Mouse (Mus musculus) lung, embryonic 16.5 days (tissue): ENCODE measurements around the gene Gm21885. TPM values are rescaled to one million over a fixed set of nuclear protein-coding genes. Genes with fewer than 3 reads are reported as not detected.
A peak's percentile ranks its signal among the peaks of the same experiment; 100 is the strongest.

Experiments used
- ATAC-seq: fragments of 200-750 bp; cut with Nextera tagmentation; 2 replicates; pipeline ENCODE4 v1.8.0; 2017; ENCODE audit warnings: low read depth, mild to moderate bottlenecking, moderate library complexity
- H3K27ac ChIP-seq: fragments of 300-500 bp; sonication (generic); 2 replicates; pipeline ENCODE4 v1.5.1; 2014; ENCODE audit warnings: mild to moderate bottlenecking, control low read depth, low read length
- H3K27me3 ChIP-seq: fragments of 300-500 bp; sonication (generic); 2 replicates; pipeline ENCODE4 v1.6.1; 2014; ENCODE audit warnings: low read depth, low read length, mixed read lengths; ENCODE audit not compliant: control insufficient read depth, insufficient read depth
- H3K36me3 ChIP-seq: fragments of 300-500 bp; sonication (generic); 2 replicates; pipeline ENCODE4 v1.6.1; 2014; ENCODE audit warnings: low read length; ENCODE audit not compliant: control insufficient read depth, insufficient read depth
- H3K4me1 ChIP-seq: fragments of 300-500 bp; sonication (generic); replicated peaks from 2 replicates; pipeline ENCODE4 v1.6.1; 2014; ENCODE audit warnings: low read length, mixed read lengths; ENCODE audit not compliant: control insufficient read depth, insufficient read depth
- H3K4me2 ChIP-seq: fragments of 300-500 bp; sonication (generic); 2 replicates; pipeline ENCODE4 v1.6.1; 2014; ENCODE audit warnings: low read depth, low read length, control low read depth
- H3K4me3 ChIP-seq: fragments of 300-500 bp; sonication (generic); 2 replicates; pipeline ENCODE4 v1.5.1; 2014; ENCODE audit warnings: mild to moderate bottlenecking, low read length, control low read depth
- H3K9ac ChIP-seq: fragments of 300-500 bp; sonication (generic); 2 replicates; pipeline ENCODE4 v1.6.1; 2014; ENCODE audit warnings: low read length, control low read depth
- H3K9me3 ChIP-seq: fragments of 300-500 bp; sonication (generic); 2 replicates; pipeline ENCODE4 v1.6.1; 2016; ENCODE audit warnings: low read length; ENCODE audit not compliant: control insufficient read depth
- WGBS: fragments of 180-500 bp; shearing (Covaris S2); extraction: QIAGEN DNeasy Blood & Tissue Kit; methylation state at CpG from one replicate; pipeline ENCODE4 v1.1.7; 2014; 5-methylcytosine and 5-hydroxymethylcytosine counted together
- polyA plus RNA-seq: library from polyadenylated mRNA; unstranded; fragments of >200 nt; fragmentation: Nextera tagmentation; extraction: Ambion mirVana; gene quantifications from 2 replicates; pipeline ENCODE4 v1.2.1, GENCODE M21; 2015

Gm21885 gene
- polyA plus RNA-seq, 1 experiment from 2014 or later: 0.33 TPM

DNA sequence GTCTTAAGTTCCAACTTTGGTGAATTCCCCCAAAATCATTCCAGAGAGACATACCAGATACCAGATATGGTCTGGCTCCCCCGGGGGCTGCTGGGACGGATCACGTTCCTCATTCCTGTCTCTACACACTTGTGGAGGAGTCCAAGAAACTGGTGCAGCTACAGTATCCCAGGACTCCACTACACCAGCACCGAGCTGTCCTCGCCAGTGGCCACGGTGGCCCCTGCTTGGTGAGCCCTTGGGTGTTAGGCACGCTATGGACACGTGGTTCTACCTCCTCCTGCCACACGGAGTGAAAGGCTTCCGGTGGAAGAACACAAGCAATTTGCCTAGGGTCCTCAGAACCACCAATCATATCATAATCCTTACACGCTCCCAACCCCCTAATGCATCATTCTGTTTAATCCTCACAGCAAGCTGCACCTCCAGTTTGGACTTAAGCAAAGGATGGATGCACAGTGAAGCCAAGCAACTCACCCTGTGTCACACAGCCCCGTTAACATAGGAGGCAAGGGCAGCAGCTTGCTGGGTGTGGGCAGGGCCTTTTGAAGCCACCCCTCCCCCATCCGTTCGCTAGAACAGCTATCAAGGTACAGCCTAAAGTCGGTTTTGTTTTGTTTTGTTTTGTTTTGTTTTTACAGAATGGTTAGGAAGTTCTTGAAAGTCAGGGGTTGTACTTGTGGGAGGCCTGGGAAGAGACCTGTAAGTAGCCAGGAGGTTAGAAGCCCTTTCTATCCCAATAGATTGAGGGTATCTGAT, 38.1 kb upstream of the Gm21885 start:
- Histone ChIP-seq H3K4me2 (peak overlapping the region; percentile 65), H3K27ac (no peak overlapping the region; the same call in 1 of the 2 replicates), H3K36me3 (no peaks in the 10 kb centered on the region), H3K4me3 (peak overlapping the region; percentile 37), H3K9ac (peak overlapping the region; percentile 62; the same call in 1 of the 2 replicates), H3K9me3 (no peaks in the 10 kb centered on the region), H3K27me3 (no peaks in the 10 kb centered on the region; the same call in 1 of the 2 replicates), H3K4me1 (peaks cover 18% of the 10 kb centered on the region)
- peak; percentile 29; the same call in 1 of the 2 replicates for ATAC-seq
- WGBS: 31% methylated on average over 15 of the region's 15 CpGs

DNA sequence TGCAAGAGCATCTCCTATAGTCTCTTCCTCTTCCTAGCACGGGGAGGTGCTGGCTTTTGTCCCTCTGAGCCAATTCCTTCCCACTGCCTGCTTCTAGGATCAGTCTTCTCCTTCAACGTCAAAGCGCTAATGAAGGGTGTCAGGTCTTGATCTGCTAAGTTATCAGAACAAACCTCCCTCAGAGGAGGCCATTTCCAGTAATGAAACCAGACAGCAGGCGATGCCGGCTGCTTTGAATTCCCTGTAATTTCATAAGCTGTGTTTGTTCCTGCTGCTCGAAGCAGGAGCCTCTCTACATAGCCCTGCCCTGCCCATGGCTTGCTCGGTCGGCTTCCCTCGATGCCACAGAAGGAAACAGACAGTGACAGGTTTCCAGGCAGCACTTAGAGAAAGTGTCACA, 37.3 kb upstream of the Gm21885 start:
- no peaks in the 10 kb centered on the region for H3K36me3 ChIP-seq
- no peak overlapping the region for H3K9ac ChIP-seq
- no peak overlapping the region for H3K4me3 ChIP-seq
- H3K27me3 ChIP-seq: no peaks in the 10 kb centered on the region; the same call in 1 of the 2 replicates
- H3K27ac ChIP-seq: no peak overlapping the region
- H3K9me3 ChIP-seq: no peaks in the 10 kb centered on the region
- peaks cover 18% of the 10 kb centered on the region for H3K4me1 ChIP-seq
- ATAC-seq: no peak
- 63% methylated on average over 9 of the region's 9 CpGs for WGBS
- H3K4me2 ChIP-seq: no peak overlapping the region

DNA sequence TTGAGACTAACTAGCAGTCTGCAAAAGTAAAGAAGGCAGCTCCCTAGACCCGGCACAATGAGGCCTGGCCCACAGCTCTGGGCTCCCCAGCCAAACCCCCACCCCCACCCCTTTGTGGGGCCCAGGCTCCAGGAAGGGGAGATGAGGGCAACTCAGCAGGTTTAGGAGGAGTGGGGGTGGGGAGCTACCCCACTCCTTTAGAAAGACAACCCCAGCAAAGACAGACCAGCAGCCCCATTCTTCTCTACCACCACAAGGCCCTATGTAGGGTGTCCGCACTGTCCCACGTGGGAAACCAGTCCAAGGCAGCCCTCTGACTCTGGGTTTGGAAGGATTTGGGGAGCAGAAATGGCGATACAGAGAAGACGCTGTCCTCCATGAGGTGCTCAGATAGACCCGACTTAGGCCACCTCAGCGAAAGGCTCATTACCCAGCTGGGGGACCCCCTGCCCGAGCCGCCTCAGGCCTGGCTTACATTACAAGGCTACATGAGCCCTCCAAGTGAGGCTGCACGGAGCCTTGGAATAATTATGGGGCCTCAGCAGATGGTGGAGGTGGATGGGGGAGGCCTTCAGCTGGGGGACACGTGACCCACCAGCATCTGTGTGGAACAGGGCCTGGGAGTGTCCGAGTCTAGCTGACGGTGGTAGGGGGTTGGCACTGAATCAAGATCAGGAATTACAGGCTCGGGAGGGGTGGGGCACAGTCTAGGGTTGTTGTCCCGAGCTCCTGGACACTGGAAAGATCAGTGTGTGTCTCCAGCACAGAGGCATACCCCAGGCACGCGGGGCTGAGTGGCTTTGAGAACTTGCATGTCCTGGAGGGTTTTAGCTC, 35.5 kb upstream of the Gm21885 start, which contains the start of gene Wfikkn2:
Gene Wfikkn2 (minus strand): TSS at position 51 of the 834 bp plus-strand sequence.
- Histone ChIP-seq H3K9me3 (no peaks in the 10 kb centered on the region), H3K36me3 (no peaks in the 10 kb centered on the region), H3K4me2 (no peak within 1 kb of the TSS), H3K4me1 (peaks cover 16% of the 10 kb centered on the region), H3K27ac (0 out of 2 replicates have a peak within 1 kb of the TSS, but pooled peaks have one; percentile 0), H3K27me3 (no peaks in the 10 kb centered on the region; the same call in 1 of the 2 replicates), H3K9ac (no peak within 1 kb of the TSS), H3K4me3 (no peak within 1 kb of the TSS)
- 53% methylated on average over 17 of the region's 17 CpGs for WGBS
- ATAC-seq: peak; percentile 48

GRCm38 (mm10) chr11:94246789-94247061, 34.9 kb upstream of the Gm21885 start:
- Histone ChIP-seq H3K4me2 (no peak overlapping the region), H3K4me1 (peaks cover 16% of the 10 kb centered on the region), H3K4me3 (no peak overlapping the region), H3K27ac (0 out of 2 replicates have a peak overlapping the region, but pooled peaks have one; percentile 0), H3K9me3 (no peaks in the 10 kb centered on the region), H3K9ac (no peak overlapping the region), H3K36me3 (no peaks in the 10 kb centered on the region), H3K27me3 (no peaks in the 10 kb centered on the region)
- ATAC-seq: no peak
- 45% methylated on average over 8 of the region's 8 CpGs for WGBS

GRCm38 (mm10) chr11:94253156-94253555, 28.5 kb upstream of the Gm21885 start:
- H3K9ac ChIP-seq: no peak overlapping the region
- H3K4me1 ChIP-seq: no peaks in the 10 kb centered on the region; the same call in 1 of the 2 replicates
- no peak overlapping the region for H3K27ac ChIP-seq
- H3K4me2 ChIP-seq: no peak overlapping the region
- no peak for ATAC-seq
- no peaks in the 10 kb centered on the region; the same call in 1 of the 2 replicates for H3K27me3 ChIP-seq
- no peak overlapping the region for H3K4me3 ChIP-seq
- no peaks in the 10 kb centered on the region for H3K9me3 ChIP-seq
- WGBS: 75% methylated on average over 9 of the region's 9 CpGs
- no peaks in the 10 kb centered on the region for H3K36me3 ChIP-seq

DNA sequence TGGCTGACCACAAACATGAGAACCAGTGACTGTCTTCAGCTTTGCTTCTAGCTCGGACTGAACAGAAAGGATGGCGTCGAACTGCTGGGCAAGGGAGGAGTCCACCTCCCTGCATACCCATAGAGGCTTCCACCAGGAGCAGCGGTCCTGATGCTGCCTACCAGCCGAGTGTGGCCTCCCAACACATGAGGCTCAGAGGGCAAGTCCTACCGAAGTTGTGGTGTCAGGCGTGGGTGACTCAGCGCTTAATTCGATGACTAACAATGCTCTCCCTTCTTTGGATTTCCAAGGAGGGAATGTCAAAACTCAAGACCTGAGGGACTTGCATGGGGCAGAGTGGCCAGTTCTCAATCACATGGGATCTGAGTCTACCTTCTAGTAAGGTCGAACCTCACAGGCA, 28.0 kb upstream of the Gm21885 start:
- Histone ChIP-seq H3K9me3 (no peaks in the 10 kb centered on the region), H3K9ac (no peak overlapping the region), H3K4me1 (no peaks in the 10 kb centered on the region; the same call in 1 of the 2 replicates), H3K4me3 (no peak overlapping the region), H3K27me3 (no peaks in the 10 kb centered on the region; the same call in 1 of the 2 replicates), H3K36me3 (no peaks in the 10 kb centered on the region), H3K27ac (no peak overlapping the region), H3K4me2 (no peak overlapping the region)
- ATAC-seq: no peak
- WGBS: 76% methylated on average over 10 of the region's 10 CpGs

GRCm38 (mm10) chr11:94255733-94256132, 25.9 kb upstream of the Gm21885 start:
- Histone ChIP-seq H3K27me3 (no peaks in the 10 kb centered on the region; the same call in 1 of the 2 replicates), H3K4me1 (no peaks in the 10 kb centered on the region; the same call in 1 of the 2 replicates), H3K4me3 (no peak overlapping the region), H3K36me3 (no peaks in the 10 kb centered on the region), H3K9ac (no peak overlapping the region), H3K9me3 (no peaks in the 10 kb centered on the region), H3K27ac (no peak overlapping the region), H3K4me2 (no peak overlapping the region)
- no peak for ATAC-seq
- 69% methylated on average over 5 of the region's 5 CpGs for WGBS

DNA sequence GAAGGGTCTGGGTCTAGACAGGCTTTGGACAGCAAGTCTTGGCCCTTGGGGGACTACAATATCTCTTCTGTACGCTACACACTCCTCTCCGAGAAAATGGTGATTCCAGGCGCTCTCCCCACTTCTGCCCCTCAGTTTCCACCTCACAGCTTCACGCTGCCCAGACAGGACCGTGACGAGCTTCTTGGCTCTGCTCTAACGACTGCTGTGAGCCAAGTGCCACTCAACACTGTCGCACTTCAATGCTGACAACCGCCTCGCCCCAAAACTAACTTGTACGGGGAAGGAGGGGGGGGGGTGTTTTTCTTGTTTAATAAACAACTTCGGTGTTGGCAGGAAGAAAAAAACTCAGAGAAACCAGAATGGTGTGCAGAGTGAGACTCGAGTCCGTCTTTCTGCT, 23.7 kb upstream of the Gm21885 start:
- 32% methylated on average over 14 of the region's 14 CpGs for WGBS
- H3K36me3 ChIP-seq: no peaks in the 10 kb centered on the region
- no peak for ATAC-seq
- no peaks in the 10 kb centered on the region; the same call in 1 of the 2 replicates for H3K27me3 ChIP-seq
- no peak overlapping the region for H3K9ac ChIP-seq
- no peaks in the 10 kb centered on the region; the same call in 1 of the 2 replicates for H3K4me1 ChIP-seq
- H3K4me3 ChIP-seq: no peak overlapping the region
- H3K27ac ChIP-seq: no peak overlapping the region
- H3K4me2 ChIP-seq: no peak overlapping the region
- H3K9me3 ChIP-seq: no peaks in the 10 kb centered on the region

GRCm38 (mm10) chr11:94259814-94260213, 21.9 kb upstream of the Gm21885 start:
- no peaks in the 10 kb centered on the region for H3K9me3 ChIP-seq
- peaks cover 2% of the 10 kb centered on the region; the same call in 1 of the 2 replicates for H3K4me1 ChIP-seq
- ATAC-seq: no peak
- 70% methylated on average over 4 of the region's 4 CpGs for WGBS
- no peak overlapping the region for H3K9ac ChIP-seq
- H3K27me3 ChIP-seq: no peaks in the 10 kb centered on the region; the same call in 1 of the 2 replicates
- no peak overlapping the region for H3K27ac ChIP-seq
- H3K36me3 ChIP-seq: no peaks in the 10 kb centered on the region
- H3K4me3 ChIP-seq: no peak overlapping the region
- H3K4me2 ChIP-seq: no peak overlapping the region
